Mouse (Mus musculus) spleen, adult 2 months (tissue): ENCODE results near the gene Cd300lg.

Experiments used
- CTCF ChIP-seq: fragments of 200-500 bp; IDR thresholded peaks from 2 replicates; pipeline ENCODE4 v1.5.1; 2011; ENCODE audit warnings: mild to moderate bottlenecking, inconsistent platforms; ENCODE audit not compliant: insufficient read depth, insufficient read length, insufficient replicate concordance; ENCODE audit errors: extremely low read depth
- POLR2A ChIP-seq: fragments of 200-500 bp; IDR thresholded peaks from 2 replicates; pipeline ENCODE4 v1.6.1; 2011; ENCODE audit warnings: low read depth, low read length, inconsistent platforms

DNA sequence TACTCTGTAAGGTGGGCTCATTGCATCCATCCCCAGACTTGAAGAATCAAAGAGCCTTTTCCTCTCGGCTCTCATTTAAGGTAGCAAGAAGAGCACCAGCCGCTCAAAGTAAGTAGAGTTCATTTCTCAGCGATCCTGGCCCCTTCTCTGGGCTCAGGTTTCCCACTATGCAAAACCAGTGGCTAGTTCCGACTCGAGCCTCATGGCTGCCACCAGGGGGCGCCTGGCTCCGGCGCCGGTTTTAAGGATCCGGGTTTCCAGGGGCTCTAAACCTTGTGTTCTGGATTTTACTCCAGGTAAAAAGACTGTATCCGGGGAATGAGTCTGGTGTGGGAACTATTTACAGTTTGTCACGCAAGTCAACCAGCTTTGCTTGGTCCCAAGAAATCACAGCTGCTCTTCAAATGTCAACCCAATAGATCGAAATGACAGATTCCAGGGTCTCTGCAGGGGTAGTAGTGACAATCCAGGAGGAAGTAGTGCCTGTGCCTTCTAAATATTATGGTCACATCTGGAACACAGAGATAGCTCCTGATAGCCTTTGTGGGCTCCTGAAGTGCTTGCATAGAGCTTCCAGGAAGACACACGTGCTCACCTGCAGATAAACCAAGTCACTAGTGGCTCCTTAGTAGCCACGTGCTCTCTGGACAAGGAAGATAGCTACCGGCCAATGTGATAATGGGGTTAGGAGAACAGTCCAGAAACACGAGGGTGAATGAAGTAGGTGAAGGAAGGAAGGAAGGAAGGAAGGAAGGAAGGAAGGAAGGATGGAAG, 61.4 kb downstream of the Cd300lg start:
- TF ChIP-seq POLR2A (no peak), CTCF (peak; percentile 78)
